ENCODE assay signal across 10 mouse cellular contexts in genomic region chr13:113555226-113555625, GRCm38 (mm10).
DNase-seq lines count a peak whose midpoint lies in the region; TF ChIP-seq lines count a peak whose summit lies in the region.
"Had no signal": no experiment of that assay in that cellular context is flagged by ENCODE, and none has a peak within 500 bp of the region (broad histone marks: within the 10 kb centered on the region; RNA-seq: fewer than 3 reads in every experiment).

No protein-coding gene starts in this region.

- DNase-seq in adrenal gland, postnatal 14 days, result peak; percentile 71
- DNase-seq in adrenal gland, adult 18-20 months (ENCODE audit: low spot score in 2 of 2), result no peak
- DNase-seq in left cerebral cortex, postnatal 4 days, result peak; percentile 41
- no peak for DNase-seq in left cerebral cortex, adult 18-20 months (ENCODE audit: low spot score in 2 of 2)
- DNase-seq in gastrocnemius, adult 2 months, result peak; percentile 62
- peak; percentile 70 for DNase-seq in heart, postnatal 4 days
- DNase-seq in natural killer cell, adult 2 months (ENCODE audit: low spot score in 2 of 2), result no peak
- no peak for DNase-seq in layer of hippocampus, postnatal 36 days
- DNase-seq: cerebellum, adult 8-10 months had no signal

- TF ChIP-seq CTCF in gastrocnemius, adult 2 months (IDR thresholded peaks at IDR 0.05), result no peak

- intact Hi-C loops in left cerebral cortex, postnatal 4 days (cut with DNase I), result no loop called here
- intact Hi-C loops in gastrocnemius, adult 2 months (cut with DNase I), result no loop called here

- H3K4me3 ChIP-seq in gastrocnemius, adult 2 months, result no peak overlapping the region
- H3K4me3 ChIP-seq: limb, embryonic 15.5 days had no signal

- peak overlapping the region; percentile 51 for H3K27ac ChIP-seq in gastrocnemius, adult 2 months
- H3K27ac ChIP-seq: limb, embryonic 15.5 days had no signal

Comparison
In these comparisons a context has a peak if more than half of its experiments do, and no peak if none do; other contexts are left out.
1. DNase-seq: peak in adrenal gland, postnatal 14 days (single experiment), left cerebral cortex, postnatal 4 days (single experiment), gastrocnemius, adult 2 months (single experiment) and heart, postnatal 4 days (single experiment); none in adrenal gland, adult 18-20 months (0 of 2), left cerebral cortex, adult 18-20 months (0 of 2), natural killer cell, adult 2 months (0 of 2) and layer of hippocampus, postnatal 36 days (0 of 2).